Mouse (Mus musculus) forebrain, embryonic 14.5 days (tissue): ENCODE results near the gene Glt8d2. TPM values are rescaled to one million over a fixed set of nuclear protein-coding genes. Genes with fewer than 3 reads are reported as not detected.
A peak's percentile ranks its signal among the peaks of the same experiment; 100 is the strongest.

Experiments
- ATAC-seq: fragments of 200-750 bp; cut with Nextera tagmentation; 2 replicates; pipeline ENCODE4 v1.8.0; 2017; ENCODE audit warnings: mild to moderate bottlenecking, moderate library complexity
- DNase-seq: peaks from one replicate; pipeline ENCODE4 v3.0.0-alpha.2; 2015; ENCODE audit warnings: low spot score
- H3K27ac ChIP-seq: fragments of 300-500 bp; sonication (generic); 2 replicates; pipeline ENCODE4 v1.5.1; 2014; ENCODE audit warnings: low read depth, mild to moderate bottlenecking, control low read depth, low read length, moderate library complexity
- H3K27me3 ChIP-seq: fragments of 300-500 bp; sonication (generic); replicated peaks from 2 replicates; pipeline ENCODE4 v1.6.1; 2014; ENCODE audit warnings: low read length, control low read depth, mixed read lengths; ENCODE audit not compliant: control insufficient read depth, insufficient read depth
- H3K36me3 ChIP-seq: fragments of 300-500 bp; sonication (generic); 2 replicates; pipeline ENCODE4 v1.6.1; 2014; ENCODE audit warnings: low read length, control low read depth; ENCODE audit not compliant: control insufficient read depth, insufficient read depth
- H3K4me1 ChIP-seq: fragments of 300-500 bp; sonication (generic); 2 replicates; pipeline ENCODE4 v1.6.1; 2014; ENCODE audit warnings: antibody characterized with exemption, low read length, control low read depth; ENCODE audit not compliant: control insufficient read depth, insufficient read depth
- H3K4me2 ChIP-seq: fragments of 300-500 bp; sonication (generic); 2 replicates; pipeline ENCODE4 v1.6.1; 2014; ENCODE audit warnings: mild to moderate bottlenecking, control low read depth, low read length
- H3K4me3 ChIP-seq: fragments of 300-500 bp; sonication (generic); 2 replicates; pipeline ENCODE4 v1.5.1; 2014; ENCODE audit warnings: low read depth, low read length, control low read depth
- H3K9ac ChIP-seq: fragments of 300-500 bp; sonication (generic); 2 replicates; pipeline ENCODE4 v1.6.1; 2014; ENCODE audit warnings: mild to moderate bottlenecking, low read length, control low read depth, moderate library complexity
- H3K9me3 ChIP-seq: fragments of 300-500 bp; sonication (generic); replicated peaks from 2 replicates; pipeline ENCODE4 v1.6.1; 2016; ENCODE audit warnings: low read length, control low read depth, mixed read lengths; ENCODE audit not compliant: control insufficient read depth
- WGBS: fragments of 180-500 bp; shearing (Covaris S2); extraction: QIAGEN DNeasy Blood & Tissue Kit; methylation state at CpG from one replicate; pipeline ENCODE4 v1.1.7; 2014; 5-methylcytosine and 5-hydroxymethylcytosine counted together
- polyA plus RNA-seq: library from polyadenylated mRNA; unstranded; fragments of >200 nt; fragmentation: Nextera tagmentation; extraction: Ambion mirVana; gene quantifications from 2 replicates; pipeline ENCODE4 v1.2.1, GENCODE M21; 2014

Glt8d2 gene
- polyA plus RNA-seq, 1 experiment from 2014 or later: 2.6 TPM

GRCm38 (mm10) chr10:82681639-82682038, 8.8 kb downstream of the Glt8d2 start:
- H3K9ac ChIP-seq: no peak overlapping the region

DNA sequence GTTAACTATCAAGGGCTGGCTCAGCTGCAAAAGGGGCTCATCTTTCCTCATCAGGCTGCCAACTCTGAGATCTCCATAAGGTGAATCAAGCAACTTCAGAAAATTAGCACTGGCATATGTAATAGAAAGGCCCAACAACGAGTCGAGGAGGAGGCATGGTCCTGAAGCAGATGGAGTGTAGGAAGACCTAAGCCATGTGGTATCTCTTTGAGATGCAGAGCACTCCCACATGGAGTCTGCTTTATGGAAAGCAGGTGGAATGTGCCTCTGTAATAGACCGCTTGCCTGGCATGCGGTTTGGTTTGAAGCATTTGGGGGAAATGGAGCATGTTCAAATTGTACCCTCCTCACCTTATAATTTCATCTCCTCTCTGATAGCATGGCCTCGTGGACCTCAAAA, 9.7 kb downstream of the Glt8d2 start:
- Histone ChIP-seq H3K9ac (no peak overlapping the region), H3K36me3 (no peaks in the 10 kb centered on the region), H3K4me1 (no peaks in the 10 kb centered on the region), H3K27ac (no peak overlapping the region), H3K4me2 (no peak overlapping the region), H3K27me3 (no peaks in the 10 kb centered on the region), H3K9me3 (no peaks in the 10 kb centered on the region), H3K4me3 (no peak overlapping the region)
- no peak for ATAC-seq
- DNase-seq: no peak
- 84% methylated on average over 5 of the region's 5 CpGs for WGBS

More at GRCm38 (mm10) chr10:82681639-82682038, 8.8 kb downstream of the Glt8d2 start:
- Histone ChIP-seq H3K4me3 (no peak overlapping the region), H3K27ac (no peak overlapping the region), H3K36me3 (no peaks in the 10 kb centered on the region), H3K9me3 (no peaks in the 10 kb centered on the region), H3K27me3 (no peaks in the 10 kb centered on the region), H3K4me2 (no peak overlapping the region), H3K4me1 (no peaks in the 10 kb centered on the region)
- WGBS: 79% methylated on average over 7 of the region's 7 CpGs
- no peak for ATAC-seq
- DNase-seq: no peak

DNA sequence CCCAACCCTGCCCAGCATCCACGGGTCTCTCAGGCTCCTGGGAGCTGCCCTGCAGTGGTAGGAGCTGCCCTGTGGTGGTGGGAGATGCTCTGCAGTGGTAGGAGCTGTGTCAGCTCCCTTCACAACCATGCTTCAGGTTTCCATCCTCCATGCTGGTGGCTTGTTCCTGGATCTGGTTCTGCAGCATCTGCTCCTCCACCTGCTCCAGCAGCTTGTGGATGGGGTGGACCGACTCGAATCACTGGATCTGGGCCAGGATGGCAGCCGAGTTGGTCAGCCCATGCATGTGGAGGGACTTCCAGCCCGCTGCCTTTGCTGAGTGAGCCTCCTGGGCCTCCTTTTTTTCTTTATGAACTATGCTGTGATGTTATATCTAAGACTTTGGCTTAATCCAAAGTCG, 13.5 kb downstream of the Glt8d2 start:
- no peak for DNase-seq
- Histone ChIP-seq H3K4me2 (no peak overlapping the region), H3K9ac (no peak overlapping the region), H3K27ac (no peak overlapping the region), H3K4me3 (no peak overlapping the region), H3K27me3 (no peaks in the 10 kb centered on the region), H3K9me3 (no peaks in the 10 kb centered on the region), H3K36me3 (no peaks in the 10 kb centered on the region), H3K4me1 (no peaks in the 10 kb centered on the region)
- ATAC-seq: no peak
- 76% methylated on average over 6 of the region's 6 CpGs for WGBS

GRCm38 (mm10) chr10:82670205-82670604, 20.2 kb downstream of the Glt8d2 start:
- Histone ChIP-seq H3K27ac (no peak overlapping the region), H3K27me3 (no peaks in the 10 kb centered on the region), H3K4me3 (no peak overlapping the region), H3K36me3 (no peaks in the 10 kb centered on the region), H3K4me1 (no peaks in the 10 kb centered on the region), H3K9me3 (no peaks in the 10 kb centered on the region), H3K9ac (no peak overlapping the region), H3K4me2 (no peak overlapping the region)
- DNase-seq (no peak), ATAC-seq (no peak)
- 76% methylated on average over 6 of the region's 6 CpGs for WGBS

DNA sequence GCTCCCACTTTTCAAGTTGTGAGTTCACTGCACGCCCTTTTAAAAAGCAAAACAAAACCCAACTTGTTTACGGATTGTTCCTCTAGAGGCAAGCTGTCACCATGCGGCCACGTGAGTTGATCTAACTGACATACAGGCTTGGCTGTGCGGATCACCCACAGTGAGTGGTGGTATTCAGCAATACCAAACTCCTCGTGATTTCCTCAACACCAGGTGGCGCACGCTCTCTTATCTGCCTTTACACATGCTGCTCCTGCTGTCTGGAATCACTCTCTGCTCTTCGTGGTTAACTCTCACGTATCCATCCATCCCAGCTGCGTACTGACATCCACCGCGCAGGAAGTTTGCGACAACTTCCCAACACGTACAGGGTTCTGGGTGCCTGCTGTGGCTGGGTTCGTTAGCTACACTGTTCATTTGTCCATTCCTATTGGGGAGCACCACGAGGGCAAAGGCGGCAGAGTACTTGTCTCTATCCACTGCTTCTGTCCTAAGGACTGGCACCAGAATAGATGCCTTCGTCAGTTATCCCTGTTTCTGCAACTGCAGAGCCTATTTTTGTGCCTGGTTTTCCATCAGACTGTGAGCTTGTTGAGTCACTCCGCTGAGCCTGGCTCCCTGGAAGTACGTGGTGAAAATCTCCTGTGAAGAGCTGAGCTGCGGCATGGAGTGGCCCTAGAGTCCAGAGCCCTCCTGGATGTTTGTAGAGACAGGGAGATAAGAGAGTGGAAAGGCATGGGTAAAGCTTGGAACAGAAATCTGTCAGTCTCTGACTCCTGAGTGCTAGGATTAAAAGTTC, 23.8 kb downstream of the Glt8d2 start:
- H3K9ac ChIP-seq: no peak overlapping the region
- WGBS: 20% methylated on average over 22 of the region's 22 CpGs

GRCm38 (mm10) chr10:82665951-82666350, 24.5 kb downstream of the Glt8d2 start:
- Histone ChIP-seq H3K4me3 (no peak overlapping the region), H3K4me2 (0 out of 2 replicates have a peak overlapping the region, but pooled peaks have one; percentile 37), H3K4me1 (no peaks in the 10 kb centered on the region), H3K36me3 (no peaks in the 10 kb centered on the region), H3K27me3 (no peaks in the 10 kb centered on the region), H3K9me3 (no peaks in the 10 kb centered on the region), H3K27ac (no peak overlapping the region), H3K9ac (no peak overlapping the region)
- WGBS: 58% methylated on average over 3 of the region's 3 CpGs
- DNase-seq: no peak
- no peak for ATAC-seq

More for the DNA sequence above, 23.8 kb downstream of the Glt8d2 start:
- H3K27me3 ChIP-seq: no peaks in the 10 kb centered on the region
- H3K9me3 ChIP-seq: no peaks in the 10 kb centered on the region
- H3K27ac ChIP-seq: no peak overlapping the region
- peak; percentile 85 for ATAC-seq
- peak overlapping the region; percentile 37 for H3K4me2 ChIP-seq
- H3K36me3 ChIP-seq: no peaks in the 10 kb centered on the region
- no peaks in the 10 kb centered on the region for H3K4me1 ChIP-seq
- no peak overlapping the region for H3K4me3 ChIP-seq
- DNase-seq: peak; percentile 95

DNA sequence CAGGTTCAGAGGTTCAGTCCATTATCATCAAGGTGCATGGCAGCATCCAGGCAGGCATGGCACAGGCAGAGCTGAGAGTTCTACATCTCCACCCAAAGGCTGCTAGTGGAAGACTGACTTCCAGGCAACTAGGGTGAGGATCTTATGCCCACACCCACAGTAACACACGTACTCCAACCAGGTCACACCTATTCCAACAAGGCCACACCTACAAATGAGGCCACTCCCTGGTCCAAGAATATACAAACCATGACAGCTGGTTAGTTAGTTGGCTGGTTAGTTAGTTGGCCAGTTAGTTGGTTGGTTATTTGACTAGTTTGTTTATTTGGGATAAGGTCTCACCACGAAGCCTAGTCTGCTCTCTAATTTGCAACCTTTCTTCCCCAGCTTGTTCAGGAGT, 27.2 kb downstream of the Glt8d2 start:
- WGBS: 78% methylated on average over 2 of the region's 2 CpGs
- Histone ChIP-seq H3K9ac (no peak overlapping the region), H3K36me3 (no peaks in the 10 kb centered on the region), H3K27ac (0 out of 2 replicates have a peak overlapping the region, but pooled peaks have one; percentile 24), H3K27me3 (no peaks in the 10 kb centered on the region), H3K4me3 (no peak overlapping the region), H3K4me1 (no peaks in the 10 kb centered on the region), H3K9me3 (no peaks in the 10 kb centered on the region), H3K4me2 (no peak overlapping the region)
- ATAC-seq: no peak
- no peak for DNase-seq

- ATAC-seq (peak; percentile 91), DNase-seq (peak; percentile 88)
- Histone ChIP-seq H3K9ac (no peak overlapping the region), H3K9me3 (no peaks in the 10 kb centered on the region), H3K27me3 (no peaks in the 10 kb centered on the region), H3K4me1 (no peaks in the 10 kb centered on the region), H3K36me3 (no peaks in the 10 kb centered on the region), H3K4me3 (no peak overlapping the region), H3K4me2 (no peak overlapping the region), H3K27ac (peak overlapping the region; percentile 82)
- 64% methylated on average over 14 of the region's 14 CpGs for WGBS
Measured at GRCm38 (mm10) chr10:82662267-82662990, 28.0 kb downstream of the Glt8d2 start.

DNA sequence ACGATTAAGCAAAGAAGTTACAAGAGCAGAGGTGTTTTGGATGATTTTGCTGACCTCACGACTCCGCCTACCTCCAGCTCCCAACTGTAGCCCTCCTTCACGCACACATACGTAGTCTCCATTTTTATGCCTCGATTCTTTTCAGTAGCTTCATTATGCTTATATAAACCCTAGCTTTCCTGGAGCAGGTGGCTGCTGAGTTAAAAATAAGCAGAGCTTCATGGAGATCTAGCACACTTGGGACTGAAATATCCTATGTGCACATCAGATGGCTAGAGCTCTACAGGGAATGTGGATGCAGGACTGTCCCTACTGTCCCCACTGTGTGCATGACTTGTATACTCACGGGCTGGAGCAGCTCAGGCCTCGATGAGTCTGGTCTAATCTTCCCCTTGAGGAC, 28.6 kb downstream of the Glt8d2 start:
- no peak overlapping the region for H3K4me2 ChIP-seq
- H3K9me3 ChIP-seq: no peaks in the 10 kb centered on the region
- peak overlapping the region; percentile 82 for H3K27ac ChIP-seq
- DNase-seq: no peak
- WGBS: 78% methylated on average over 8 of the region's 8 CpGs
- no peaks in the 10 kb centered on the region for H3K36me3 ChIP-seq
- ATAC-seq: no peak
- no peak overlapping the region for H3K4me3 ChIP-seq
- no peak overlapping the region for H3K9ac ChIP-seq
- H3K4me1 ChIP-seq: no peaks in the 10 kb centered on the region
- no peaks in the 10 kb centered on the region for H3K27me3 ChIP-seq
